Mouse (Mus musculus) ovary, adult 18-20 months (tissue): ENCODE data around the gene Anapc16.

Source experiments
- DNase-seq: peaks from one replicate; pipeline ENCODE4 v3.0.0; 2022; ENCODE audit warnings: low spot score, mixed read lengths

The Anapc16 gene

GRCm38 (mm10) chr10:60002673-60003212 is at the start of gene Anapc16, which contains the start of gene Ascc1:
Anapc16 (minus strand) TSS chr10:60003135.
Ascc1 (plus strand) TSS chr10:60002805.
- DNase-seq, result peak; percentile 95

GRCm38 (mm10) chr10:60050581-60050980 is 47.6 kb upstream of the Anapc16 start:
- DNase-seq, result no peak

- DNase-seq, result no peak
Observed at GRCm38 (mm10) chr10:60046696-60047095, 43.8 kb upstream of the Anapc16 start.

GRCm38 (mm10) chr10:60042350-60042922 is 39.5 kb upstream of the Anapc16 start:
- DNase-seq, result no peak

- no peak for DNase-seq
Observed at GRCm38 (mm10) chr10:60035744-60036143, 32.8 kb upstream of the Anapc16 start.

GRCm38 (mm10) chr10:60034621-60035020 is 31.7 kb upstream of the Anapc16 start:
- DNase-seq, result no peak

- DNase-seq, result no peak
Observed at GRCm38 (mm10) chr10:60033064-60033463, 30.1 kb upstream of the Anapc16 start.

- DNase-seq, result no peak
Observed at GRCm38 (mm10) chr10:60032622-60033021, 29.7 kb upstream of the Anapc16 start.

GRCm38 (mm10) chr10:60031985-60032384 is 29.1 kb upstream of the Anapc16 start:
- DNase-seq, result no peak

- peak; percentile 45 for DNase-seq
Observed at GRCm38 (mm10) chr10:60031562-60031961, 28.6 kb upstream of the Anapc16 start.

- DNase-seq, result no peak
Observed at GRCm38 (mm10) chr10:60029387-60029786, 26.5 kb upstream of the Anapc16 start.

- peak; percentile 21 for DNase-seq
Observed at GRCm38 (mm10) chr10:60028979-60029378, 26.0 kb upstream of the Anapc16 start.

GRCm38 (mm10) chr10:60028181-60028580 is 25.2 kb upstream of the Anapc16 start:
- no peak for DNase-seq

- no peak for DNase-seq
Observed at GRCm38 (mm10) chr10:60027619-60028084, 24.7 kb upstream of the Anapc16 start.

- no peak for DNase-seq
Observed at GRCm38 (mm10) chr10:60026759-60027395, 23.9 kb upstream of the Anapc16 start.

- no peak for DNase-seq
Observed at GRCm38 (mm10) chr10:60023751-60024150, 20.8 kb upstream of the Anapc16 start.

GRCm38 (mm10) chr10:60019299-60019698 is 16.4 kb upstream of the Anapc16 start:
- no peak for DNase-seq

GRCm38 (mm10) chr10:60016223-60016622 is 13.3 kb upstream of the Anapc16 start:
- DNase-seq, result no peak

GRCm38 (mm10) chr10:60009115-60009514 is 6.2 kb upstream of the Anapc16 start:
- DNase-seq, result no peak

GRCm38 (mm10) chr10:60005264-60005663 is 2.3 kb upstream of the Anapc16 start:
- DNase-seq, result no peak

GRCm38 (mm10) chr10:60003847-60004246 is 912 bp upstream of the Anapc16 start:
- DNase-seq, result no peak

- no peak for DNase-seq
Observed at GRCm38 (mm10) chr10:60003213-60003752, 348 bp upstream of the Anapc16 start.

- DNase-seq, result no peak
Observed at GRCm38 (mm10) chr10:60002203-60002602, 732 bp downstream of the Anapc16 start.
